Mouse (Mus musculus) 3134 (cell line): Measurements from ENCODE around the gene Olfr305.
"Not testable (repeated sequence)": the region's sequence is repeated elsewhere in the genome, so short reads cannot be mapped to it uniquely, and the experiment has no call there.

ENCODE experiments used
- DNase-seq: peaks from one replicate; pipeline ENCODE4 v3.0.0-alpha.2; 2011; ENCODE audit warnings: low spot score; ENCODE audit not compliant: insufficient read length; ENCODE audit errors: extremely low read depth

The Olfr305 gene

DNA sequence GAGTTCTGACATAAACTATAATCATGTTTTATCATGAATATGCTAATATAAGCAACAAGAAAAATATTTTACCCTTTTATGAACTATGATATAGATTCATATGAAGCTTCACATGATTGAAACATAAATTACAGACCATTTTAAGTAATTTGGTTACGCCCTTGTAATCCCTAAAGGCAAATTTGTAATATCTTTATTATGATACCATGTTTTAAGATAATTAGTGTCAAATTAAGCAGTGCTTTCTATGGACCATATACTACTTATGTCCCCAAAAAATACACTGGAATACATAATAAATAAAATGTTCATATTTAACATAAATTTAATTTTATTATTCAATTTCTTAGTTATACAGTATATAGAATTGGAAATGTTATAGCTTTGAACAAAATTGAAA is at the start of gene Olfr305:
Olfr305 (minus strand) TSS at position 101 of the 400 bp plus-strand sequence.
- DNase-seq = no peak

GRCm38 (mm10) chr7:86403546-86403945 is 36.8 kb upstream of the Olfr305 start, which contains the start of gene Olfr301:
TSS of gene Olfr301 (plus strand) at chr7:86403846.
- no peak for DNase-seq

DNA sequence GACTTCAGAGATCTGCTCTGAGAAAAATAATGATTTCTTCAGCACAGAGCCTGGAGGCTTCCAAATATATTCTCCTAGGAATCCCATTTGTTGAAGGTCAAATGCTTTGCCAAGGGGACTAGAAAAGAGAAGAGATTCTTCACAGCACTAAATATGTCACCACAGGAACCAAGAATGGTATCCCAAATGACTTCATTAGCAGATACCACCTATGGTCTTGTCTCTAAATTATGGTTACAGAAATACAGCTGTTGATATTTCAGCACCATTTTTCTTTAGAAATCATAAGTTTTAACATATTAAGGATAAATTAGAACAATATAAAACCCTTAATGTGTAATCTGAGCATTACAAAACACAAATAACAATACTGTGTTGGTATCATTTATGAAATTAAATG is 31.0 kb upstream of the Olfr305 start, which contains the start of gene Olfr303:
Olfr303 (minus strand) TSS at position 101 of the 400 bp plus-strand sequence.
- DNase-seq = no peak

GRCm38 (mm10) chr7:86386558-86386957 is 19.8 kb upstream of the Olfr305 start, which contains the start of gene Olfr304:
TSS of gene Olfr304 (minus strand) at chr7:86386658.
- no peak for DNase-seq

DNA sequence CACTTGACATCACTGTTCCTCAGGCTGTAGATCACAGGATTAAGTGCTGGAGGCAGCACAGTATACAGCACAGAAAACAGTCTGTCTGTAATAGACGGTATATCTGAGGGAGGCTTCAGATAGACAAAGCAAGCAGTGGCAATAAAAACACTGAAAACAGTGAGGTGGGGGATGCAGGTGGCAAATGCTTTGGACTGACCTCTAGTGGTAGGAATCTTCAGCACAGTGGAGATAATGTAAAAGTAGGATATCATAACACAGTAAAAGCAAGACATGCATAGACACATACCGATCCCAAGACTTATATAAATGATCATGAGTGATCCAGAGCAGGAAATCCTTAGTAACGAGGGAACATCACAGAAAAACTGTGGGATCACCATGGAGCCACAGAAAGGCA is 19.0 kb upstream of the Olfr305 start:
- DNase-seq = no peak

DNA sequence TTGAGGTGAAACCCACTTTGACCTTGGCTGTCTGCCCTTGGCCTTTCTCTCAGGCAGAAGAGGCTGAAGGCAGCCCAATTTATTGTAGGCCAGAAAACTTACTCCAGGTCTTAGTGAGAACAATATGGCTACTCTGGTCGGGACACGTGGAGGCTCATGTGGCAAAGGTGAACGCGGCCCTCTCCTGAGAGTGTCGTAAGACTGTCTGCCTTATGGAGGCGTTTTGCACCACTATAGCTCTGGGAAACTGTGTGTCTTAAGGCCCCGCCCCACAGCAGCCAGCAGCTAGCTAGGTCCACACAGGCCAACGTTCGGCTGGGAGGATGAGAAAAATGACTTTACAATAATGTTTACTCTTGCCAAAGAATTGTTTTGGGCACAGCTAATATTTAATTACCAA is 20.4 kb downstream of the Olfr305 start:
- DNase-seq = not testable (repeated sequence)

GRCm38 (mm10) chr7:86344253-86344652 is 22.5 kb downstream of the Olfr305 start:
- DNase-seq = no peak

GRCm38 (mm10) chr7:86342881-86343565 is 23.7 kb downstream of the Olfr305 start:
- no peak for DNase-seq

DNA sequence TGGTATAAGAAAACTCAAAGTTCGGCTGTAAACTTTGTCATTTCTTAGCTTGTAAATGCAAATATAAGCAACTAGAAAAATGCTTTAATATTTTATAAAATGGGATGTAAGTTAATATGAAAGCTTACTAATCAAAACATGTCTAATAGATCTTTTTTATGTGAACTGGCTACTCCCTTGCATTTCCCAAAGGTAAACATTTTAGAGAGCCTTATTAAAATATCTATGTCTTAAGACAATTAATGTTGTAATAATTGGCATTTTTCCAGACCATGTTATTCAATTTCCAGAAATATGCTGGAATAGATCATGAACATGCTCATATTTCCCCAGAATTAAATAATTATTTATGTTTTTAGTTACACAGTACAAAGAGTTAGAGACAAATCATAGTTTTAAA is 29.2 kb downstream of the Olfr305 start, which contains the start of gene Olfr307:
Olfr307 (minus strand) TSS at position 101 of the 400 bp plus-strand sequence.
- no peak for DNase-seq

DNA sequence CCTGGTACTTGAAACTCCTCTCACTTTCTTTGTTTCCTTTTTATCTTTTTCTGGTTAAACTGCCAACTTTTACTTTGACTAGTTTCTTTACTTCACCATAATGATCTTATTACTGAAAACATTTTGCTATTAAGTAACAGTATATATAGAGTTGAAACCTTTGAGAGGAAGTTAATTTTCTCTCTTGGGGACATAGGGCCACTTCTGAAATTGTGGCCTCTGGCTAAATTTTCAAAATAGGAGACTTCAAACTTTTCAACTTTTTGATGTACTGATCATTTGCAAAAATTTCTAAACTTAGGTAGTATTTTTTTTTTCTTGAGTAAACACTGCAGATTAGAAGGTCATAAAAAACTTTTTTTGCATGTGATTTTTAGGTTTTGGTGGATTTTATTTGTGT is 41.2 kb downstream of the Olfr305 start, which contains the start of gene Olfr308:
Olfr308 (minus strand) TSS at position 101 of the 400 bp plus-strand sequence.
- no peak for DNase-seq

GRCm38 (mm10) chr7:86321323-86321722 is 45.4 kb downstream of the Olfr305 start:
- no peak for DNase-seq

GRCm38 (mm10) chr7:86313608-86314007 is 53.1 kb downstream of the Olfr305 start, which contains the start of gene Olfr309:
TSS of gene Olfr309 (minus strand) at chr7:86313708.
- DNase-seq = no peak
